Mouse (Mus musculus) intestine, postnatal 0 days (tissue): Measurements from ENCODE around the gene Trpm4. TPM values are rescaled to one million over a fixed set of nuclear protein-coding genes. Genes with fewer than 3 reads are reported as not detected.

Experiments
- ATAC-seq: fragments of 200-750 bp; cut with Nextera tagmentation; 2 replicates; pipeline ENCODE4 v1.8.0; 2017; ENCODE audit warnings: mild to moderate bottlenecking, moderate TSS enrichment, moderate library complexity
- H3K27ac ChIP-seq: fragments of 300-500 bp; sonication (generic); 2 replicates; pipeline ENCODE4 v1.5.1; 2014; ENCODE audit warnings: mild to moderate bottlenecking, low read depth, low read length, moderate library complexity
- H3K27me3 ChIP-seq: fragments of 300-500 bp; sonication (generic); replicated peaks from 2 replicates; pipeline ENCODE4 v1.6.1; 2014; ENCODE audit warnings: low read length, mixed read lengths; ENCODE audit not compliant: control insufficient read depth, insufficient read depth
- H3K36me3 ChIP-seq: fragments of 300-500 bp; sonication (generic); 2 replicates; pipeline ENCODE4 v1.6.1; 2014; ENCODE audit warnings: mild to moderate bottlenecking, moderate library complexity; ENCODE audit not compliant: control insufficient read depth, insufficient read depth
- H3K4me1 ChIP-seq: fragments of 300-500 bp; sonication (generic); replicated peaks from 2 replicates; pipeline ENCODE4 v1.6.1; 2014; ENCODE audit warnings: antibody characterized with exemption, low read length, mixed read lengths; ENCODE audit not compliant: control insufficient read depth, insufficient read depth
- H3K4me2 ChIP-seq: fragments of 300-500 bp; sonication (generic); replicated peaks from 2 replicates; pipeline ENCODE4 v1.6.1; 2014; ENCODE audit warnings: low read depth, mild to moderate bottlenecking, moderate library complexity
- H3K4me3 ChIP-seq: fragments of 300-500 bp; sonication (generic); 2 replicates; pipeline ENCODE4 v1.5.1; 2014; ENCODE audit warnings: low read depth, low read length
- H3K9ac ChIP-seq: fragments of 300-500 bp; sonication (generic); 2 replicates; pipeline ENCODE4 v1.6.1; 2014; ENCODE audit warnings: mild to moderate bottlenecking, low read depth, low read length
- H3K9me3 ChIP-seq: fragments of 300-500 bp; sonication (generic); 2 replicates; pipeline ENCODE4 v1.6.1; 2016; ENCODE audit warnings: mixed run types; ENCODE audit not compliant: control insufficient read depth
- CTCF ChIP-seq: sonication (generic); IDR thresholded peaks from 2 replicates; pipeline ENCODE4 v1.5.1; 2016; ENCODE audit warnings: low read depth, mild to moderate bottlenecking, control low read depth, antibody characterized with exemption, moderate library complexity
- WGBS: fragments of 180-500 bp; shearing (Covaris S2); extraction: QIAGEN DNeasy Blood & Tissue Kit; methylation state at CpG from one replicate; pipeline ENCODE4 v1.1.7; 2014; 5-methylcytosine and 5-hydroxymethylcytosine counted together
- polyA plus RNA-seq: library from polyadenylated mRNA; unstranded; fragments of >200 nt; fragmentation: Nextera tagmentation; extraction: Ambion mirVana; gene quantifications from 2 replicates; pipeline ENCODE4 v1.2.1, GENCODE M21; 2015

The Trpm4 gene
- polyA plus RNA-seq, 1 experiment from 2014 or later: 49.4 TPM

GRCm38 (mm10) chr7:45323069-45323468, 10.5 kb downstream of the Trpm4 start:
- Histone ChIP-seq H3K4me2 (no peak overlapping the region), H3K9me3 (no peaks in the 10 kb centered on the region), H3K36me3 (peaks cover 56% of the 10 kb centered on the region), H3K4me1 (peaks cover 2% of the 10 kb centered on the region; the same call in 1 of the 2 replicates), H3K9ac (no peak overlapping the region), H3K27ac (peak overlapping the region; percentile 74), H3K27me3 (no peaks in the 10 kb centered on the region), H3K4me3 (no peak overlapping the region)
- TF ChIP-seq CTCF: peak; percentile 23
- peak; percentile 95 for ATAC-seq
- 43% methylated on average over 5 of the region's 5 CpGs for WGBS

- Histone ChIP-seq H3K9me3 (no peaks in the 10 kb centered on the region), H3K4me1 (peaks cover 2% of the 10 kb centered on the region; the same call in 1 of the 2 replicates), H3K4me2 (no peak overlapping the region), H3K36me3 (peaks cover 58% of the 10 kb centered on the region), H3K4me3 (no peak overlapping the region), H3K27ac (peak overlapping the region; percentile 74; the same call in 1 of the 2 replicates), H3K9ac (no peak overlapping the region), H3K27me3 (no peaks in the 10 kb centered on the region)
- ATAC-seq: no peak
- WGBS: 91% methylated on average over 4 of the region's 4 CpGs
- no peak for TF ChIP-seq CTCF
Measured at GRCm38 (mm10) chr7:45322245-45322644, 11.3 kb downstream of the Trpm4 start.

GRCm38 (mm10) chr7:45316536-45316935, 17.0 kb downstream of the Trpm4 start:
- TF ChIP-seq CTCF: no peak
- ATAC-seq: peak; percentile 81

GRCm38 (mm10) chr7:45315182-45315701, 18.3 kb downstream of the Trpm4 start:
- H3K4me3 ChIP-seq: no peak overlapping the region
- H3K36me3 ChIP-seq: peaks cover 61% of the 10 kb centered on the region
- no peak for ATAC-seq
- H3K9ac ChIP-seq: no peak overlapping the region
- no peak overlapping the region for H3K27ac ChIP-seq
- no peaks in the 10 kb centered on the region; the same call in 1 of the 2 replicates for H3K4me1 ChIP-seq
- no peak for TF ChIP-seq CTCF
- H3K27me3 ChIP-seq: no peaks in the 10 kb centered on the region
- no peaks in the 10 kb centered on the region for H3K9me3 ChIP-seq
- H3K4me2 ChIP-seq: no peak overlapping the region
- WGBS: 89% methylated on average over 10 of the region's 10 CpGs

More at GRCm38 (mm10) chr7:45316536-45316935, 17.0 kb downstream of the Trpm4 start:
- no peaks in the 10 kb centered on the region for H3K9me3 ChIP-seq
- H3K4me2 ChIP-seq: no peak overlapping the region
- no peaks in the 10 kb centered on the region; the same call in 1 of the 2 replicates for H3K4me1 ChIP-seq
- H3K27ac ChIP-seq: peak overlapping the region; percentile 77
- 53% methylated on average over 14 of the region's 14 CpGs for WGBS
- peaks cover 51% of the 10 kb centered on the region for H3K36me3 ChIP-seq
- H3K27me3 ChIP-seq: no peaks in the 10 kb centered on the region
- H3K4me3 ChIP-seq: no peak overlapping the region
- no peak overlapping the region for H3K9ac ChIP-seq

DNA sequence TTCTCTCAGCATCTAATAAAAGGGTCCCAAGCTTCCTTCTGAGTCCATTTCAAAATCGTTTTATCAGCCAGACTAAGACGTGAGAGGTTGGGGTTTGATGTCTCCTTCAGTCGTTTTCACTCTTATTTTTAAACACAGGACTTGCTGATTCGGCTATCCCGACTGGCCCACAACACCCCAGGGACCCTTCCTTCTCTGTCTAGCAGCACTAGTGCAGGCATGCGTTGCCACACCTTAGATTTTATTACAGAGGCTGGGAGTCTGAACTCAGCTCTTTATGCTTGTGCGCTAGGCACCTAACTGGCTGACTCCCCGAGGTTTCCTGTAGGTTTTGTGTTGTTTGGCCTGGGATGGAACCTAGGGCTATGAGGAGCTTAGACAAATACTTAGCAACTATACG, 20.1 kb downstream of the Trpm4 start:
- ATAC-seq: peak; percentile 34; the same call in 1 of the 2 replicates
- Histone ChIP-seq H3K27me3 (no peaks in the 10 kb centered on the region), H3K9ac (no peak overlapping the region), H3K4me1 (no peaks in the 10 kb centered on the region; the same call in 1 of the 2 replicates), H3K27ac (peak overlapping the region; percentile 60), H3K4me3 (no peak overlapping the region), H3K4me2 (no peak overlapping the region; the same call in 1 of the 2 replicates), H3K9me3 (no peaks in the 10 kb centered on the region), H3K36me3 (peaks cover 58% of the 10 kb centered on the region)
- WGBS: 15% methylated on average over 9 of the region's 9 CpGs
- TF ChIP-seq CTCF: no peak

DNA sequence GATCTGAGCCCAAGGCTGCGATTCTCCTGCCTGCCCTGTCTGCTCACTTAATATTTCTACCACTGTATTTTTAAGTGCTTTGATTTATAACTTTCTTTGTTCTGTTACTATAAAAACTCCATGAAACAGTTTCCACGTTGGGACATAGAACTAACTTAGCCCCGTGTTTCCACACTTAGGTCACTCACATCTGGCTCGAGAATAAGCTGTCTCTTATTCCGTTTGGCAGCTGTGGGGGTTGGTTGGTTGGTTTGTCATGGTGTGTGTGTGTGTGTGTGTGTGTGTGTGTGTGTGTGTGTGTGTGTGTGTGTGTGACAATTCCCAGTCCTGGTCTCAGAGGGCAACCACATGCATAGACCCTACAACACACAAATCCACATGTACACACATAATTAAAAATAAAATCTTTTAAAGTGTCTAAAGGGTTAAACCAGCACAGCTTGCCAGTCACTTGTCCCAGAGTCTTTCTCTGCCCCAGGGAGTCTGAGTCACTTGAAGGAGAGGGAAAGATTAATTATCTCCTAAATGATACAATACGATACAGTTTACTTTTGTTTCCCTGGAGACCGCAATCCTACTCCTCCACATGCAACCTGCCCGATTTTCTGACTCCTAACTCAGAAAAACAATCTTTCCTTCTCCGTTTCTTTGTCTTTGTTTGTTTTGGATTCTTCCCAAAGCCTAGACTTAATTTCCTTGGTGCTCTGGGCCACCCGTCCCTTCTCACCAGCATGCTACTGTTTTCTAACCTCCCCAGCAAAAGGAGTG, 20.7 kb downstream of the Trpm4 start:
- Histone ChIP-seq H3K4me3 (no peak overlapping the region), H3K27ac (peak overlapping the region; percentile 60), H3K4me2 (no peak overlapping the region; the same call in 1 of the 2 replicates), H3K9ac (no peak overlapping the region), H3K9me3 (no peaks in the 10 kb centered on the region), H3K36me3 (peaks cover 58% of the 10 kb centered on the region), H3K27me3 (no peaks in the 10 kb centered on the region), H3K4me1 (no peaks in the 10 kb centered on the region; the same call in 1 of the 2 replicates)
- ATAC-seq: no peak
- WGBS: 16% methylated on average over 10 of the region's 10 CpGs
- no peak for TF ChIP-seq CTCF
